Mouse (Mus musculus) hindbrain, embryonic 16.5 days (tissue): ENCODE measurements around the gene Tgm2. TPM values are rescaled to one million over a fixed set of nuclear protein-coding genes. Genes with fewer than 3 reads are reported as not detected.

ENCODE experiments used
- ATAC-seq: fragments of 200-750 bp; cut with Nextera tagmentation; 2 replicates; pipeline ENCODE4 v1.8.0; 2017; ENCODE audit warnings: moderate TSS enrichment, moderate library complexity
- H3K27ac ChIP-seq: fragments of 300-500 bp; sonication (generic); 2 replicates; pipeline ENCODE4 v1.5.1; 2014; ENCODE audit warnings: low read depth, mild to moderate bottlenecking, control low read depth, low read length, moderate library complexity
- H3K27me3 ChIP-seq: fragments of 300-500 bp; sonication (generic); replicated peaks from 2 replicates; pipeline ENCODE4 v1.6.1; 2014; ENCODE audit warnings: low read length; ENCODE audit not compliant: control insufficient read depth, insufficient read depth
- H3K36me3 ChIP-seq: fragments of 300-500 bp; sonication (generic); 2 replicates; pipeline ENCODE4 v1.6.1; 2014; ENCODE audit warnings: mild to moderate bottlenecking, low read length, moderate library complexity, mixed read lengths; ENCODE audit not compliant: control insufficient read depth, insufficient read depth
- H3K4me1 ChIP-seq: fragments of 300-500 bp; sonication (generic); 2 replicates; pipeline ENCODE4 v1.6.1; 2014; ENCODE audit warnings: low read depth, low read length; ENCODE audit not compliant: control insufficient read depth, insufficient read depth
- H3K4me2 ChIP-seq: fragments of 300-500 bp; sonication (generic); 2 replicates; pipeline ENCODE4 v1.6.1; 2014; ENCODE audit warnings: mild to moderate bottlenecking, low read length, control low read depth, moderate library complexity
- H3K4me3 ChIP-seq: fragments of 300-500 bp; sonication (generic); 2 replicates; pipeline ENCODE4 v1.5.1; 2014; ENCODE audit warnings: mild to moderate bottlenecking, low read length, control low read depth, moderate library complexity
- H3K9ac ChIP-seq: fragments of 300-500 bp; sonication (generic); 2 replicates; pipeline ENCODE4 v1.6.1; 2014; ENCODE audit warnings: low read depth, mild to moderate bottlenecking, control low read depth, low read length, moderate library complexity
- H3K9me3 ChIP-seq: fragments of 300-500 bp; sonication (generic); 2 replicates; pipeline ENCODE4 v1.6.1; 2014; ENCODE audit warnings: mild to moderate bottlenecking, low read length, moderate library complexity; ENCODE audit not compliant: control insufficient read depth
- WGBS: fragments of 180-500 bp; shearing (Covaris S2); extraction: QIAGEN DNeasy Blood & Tissue Kit; methylation state at CpG from one replicate; pipeline ENCODE4 v1.1.7; 2014; 5-methylcytosine and 5-hydroxymethylcytosine counted together
- polyA plus RNA-seq: library from polyadenylated mRNA; unstranded; fragments of >200 nt; fragmentation: Nextera tagmentation; extraction: Ambion mirVana; gene quantifications from 2 replicates; pipeline ENCODE4 v1.2.1, GENCODE M21; 2015

The Tgm2 gene
- polyA plus RNA-seq, 1 experiment from 2014 or later = 7.9 TPM

GRCm38 (mm10) chr2:158127872-158128271, 18.4 kb downstream of the Tgm2 start:
- Histone ChIP-seq H3K27me3 (no peaks in the 10 kb centered on the region), H3K4me3 (no peak overlapping the region), H3K27ac (no peak overlapping the region), H3K9me3 (no peaks in the 10 kb centered on the region; the same call in 1 of the 2 replicates), H3K4me2 (no peak overlapping the region), H3K36me3 (no peaks in the 10 kb centered on the region), H3K4me1 (peaks cover 8% of the 10 kb centered on the region), H3K9ac (no peak overlapping the region)
- ATAC-seq = no peak
- 83% methylated on average over 7 of the region's 7 CpGs for WGBS

GRCm38 (mm10) chr2:158127245-158127644, 19.0 kb downstream of the Tgm2 start:
- whole genome bisulfite sequencing = 89% methylated on average over 6 of the region's 6 CpGs
- Histone ChIP-seq H3K9me3 (no peaks in the 10 kb centered on the region; the same call in 1 of the 2 replicates), H3K4me1 (peaks cover 11% of the 10 kb centered on the region), H3K27ac (no peak overlapping the region), H3K4me2 (no peak overlapping the region), H3K9ac (no peak overlapping the region), H3K4me3 (no peak overlapping the region), H3K36me3 (no peaks in the 10 kb centered on the region), H3K27me3 (no peaks in the 10 kb centered on the region)
- no peak for ATAC-seq

- 73% methylated on average over 6 of the region's 6 CpGs for WGBS
- ATAC-seq = no peak
- Histone ChIP-seq H3K4me3 (no peak overlapping the region), H3K4me1 (peaks cover 12% of the 10 kb centered on the region; the same call in 1 of the 2 replicates), H3K27ac (no peak overlapping the region), H3K27me3 (no peaks in the 10 kb centered on the region), H3K36me3 (no peaks in the 10 kb centered on the region), H3K9ac (no peak overlapping the region), H3K4me2 (no peak overlapping the region), H3K9me3 (no peaks in the 10 kb centered on the region; the same call in 1 of the 2 replicates)
Observed at GRCm38 (mm10) chr2:158122814-158123213, 23.4 kb downstream of the Tgm2 start.

- ATAC-seq = no peak
- Histone ChIP-seq H3K27me3 (no peaks in the 10 kb centered on the region), H3K9me3 (no peaks in the 10 kb centered on the region; the same call in 1 of the 2 replicates), H3K4me2 (no peak overlapping the region), H3K4me1 (peaks cover 12% of the 10 kb centered on the region; the same call in 1 of the 2 replicates), H3K36me3 (no peaks in the 10 kb centered on the region), H3K27ac (0 out of 2 replicates have a peak overlapping the region, but pooled peaks have one; percentile 18), H3K4me3 (no peak overlapping the region), H3K9ac (no peak overlapping the region)
- WGBS = 57% methylated on average over 12 of the region's 12 CpGs
Observed at GRCm38 (mm10) chr2:158121645-158122326, 24.4 kb downstream of the Tgm2 start.

DNA sequence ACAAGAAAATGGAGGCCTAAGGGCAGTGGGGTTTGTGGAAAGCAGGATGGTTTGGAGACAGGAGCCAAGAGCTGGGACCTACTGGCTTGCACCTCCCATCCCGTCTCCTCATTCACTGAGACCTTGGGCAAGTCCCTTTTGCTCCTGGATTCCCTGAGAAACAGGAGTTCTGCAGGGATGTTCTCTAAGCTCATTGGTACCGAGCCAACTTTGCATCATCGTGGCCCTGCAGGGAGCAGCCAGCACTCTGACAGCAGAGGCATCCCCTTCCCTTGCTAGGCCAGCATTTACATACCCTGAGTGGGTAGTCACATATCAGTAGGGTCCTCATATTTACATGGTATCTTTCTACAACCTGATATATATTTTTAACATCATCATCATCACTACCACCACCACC, 25.4 kb downstream of the Tgm2 start:
- Histone ChIP-seq H3K9ac (no peak overlapping the region), H3K4me2 (no peak overlapping the region), H3K27ac (no peak overlapping the region), H3K4me1 (peaks cover 12% of the 10 kb centered on the region; the same call in 1 of the 2 replicates), H3K9me3 (no peaks in the 10 kb centered on the region; the same call in 1 of the 2 replicates), H3K27me3 (no peaks in the 10 kb centered on the region), H3K36me3 (no peaks in the 10 kb centered on the region), H3K4me3 (no peak overlapping the region)
- ATAC-seq = no peak
- 76% methylated on average over 3 of the region's 3 CpGs for WGBS

- ATAC-seq = no peak
- 88% methylated on average over 8 of the region's 8 CpGs for WGBS
- Histone ChIP-seq H3K27me3 (no peaks in the 10 kb centered on the region), H3K9me3 (no peaks in the 10 kb centered on the region; the same call in 1 of the 2 replicates), H3K27ac (no peak overlapping the region), H3K9ac (no peak overlapping the region), H3K36me3 (no peaks in the 10 kb centered on the region), H3K4me3 (no peak overlapping the region), H3K4me2 (no peak overlapping the region), H3K4me1 (peaks cover 12% of the 10 kb centered on the region; the same call in 1 of the 2 replicates)
Observed at GRCm38 (mm10) chr2:158120211-158120610, 26.0 kb downstream of the Tgm2 start.

- Histone ChIP-seq H3K27ac (no peak overlapping the region), H3K4me2 (no peak overlapping the region), H3K36me3 (no peaks in the 10 kb centered on the region), H3K4me3 (no peak overlapping the region), H3K9me3 (no peaks in the 10 kb centered on the region), H3K27me3 (no peaks in the 10 kb centered on the region), H3K4me1 (peaks cover 12% of the 10 kb centered on the region; the same call in 1 of the 2 replicates), H3K9ac (no peak overlapping the region)
- WGBS = 93% methylated on average over 4 of the region's 4 CpGs
- ATAC-seq = no peak
Observed at GRCm38 (mm10) chr2:158119145-158119544, 27.1 kb downstream of the Tgm2 start.

- peaks cover 4% of the 10 kb centered on the region; the same call in 1 of the 2 replicates for H3K4me1 ChIP-seq
- H3K9ac ChIP-seq = no peak overlapping the region
- H3K9me3 ChIP-seq = no peaks in the 10 kb centered on the region
- H3K27me3 ChIP-seq = no peaks in the 10 kb centered on the region
- ATAC-seq = no peak
- no peak overlapping the region for H3K4me3 ChIP-seq
- no peak overlapping the region for H3K27ac ChIP-seq
- H3K4me2 ChIP-seq = no peak overlapping the region
- 69% methylated on average over 6 of the region's 6 CpGs for WGBS
- H3K36me3 ChIP-seq = no peaks in the 10 kb centered on the region
Observed at GRCm38 (mm10) chr2:158116653-158117052, 29.6 kb downstream of the Tgm2 start.

DNA sequence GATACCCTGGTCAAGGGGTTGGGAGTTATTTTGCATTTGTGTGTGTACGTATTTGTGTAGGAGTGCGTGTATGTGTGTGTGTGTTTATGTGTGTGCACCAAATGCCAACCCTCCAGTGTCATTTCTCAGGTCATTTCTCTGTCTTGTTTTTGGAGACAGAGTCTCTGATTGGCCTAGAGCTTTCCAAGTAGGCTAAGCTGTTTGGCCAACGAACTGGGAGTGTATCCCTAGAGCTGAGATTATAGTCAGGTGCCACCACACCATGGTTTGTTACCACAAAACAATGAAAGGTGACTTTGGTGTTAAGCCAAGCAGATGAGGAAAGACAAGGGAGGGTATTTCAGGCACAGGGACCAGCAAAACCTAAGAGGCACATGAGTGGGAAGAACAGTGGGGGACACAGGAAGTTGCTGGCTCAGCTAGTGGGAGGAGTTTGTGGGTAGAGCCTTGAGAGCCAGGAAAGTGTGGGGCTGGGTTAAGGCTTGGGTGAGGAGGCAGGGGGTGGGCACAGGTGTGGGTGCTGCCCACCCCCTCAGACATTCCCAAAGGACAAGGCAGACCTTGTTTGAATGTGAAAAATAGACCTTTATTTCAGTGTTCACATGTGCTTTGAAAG, 30.3 kb downstream of the Tgm2 start:
- no peak overlapping the region for H3K27ac ChIP-seq
- no peak overlapping the region for H3K9ac ChIP-seq
- H3K36me3 ChIP-seq = no peaks in the 10 kb centered on the region
- no peaks in the 10 kb centered on the region for H3K4me1 ChIP-seq
- H3K4me3 ChIP-seq = no peak overlapping the region
- no peak for ATAC-seq
- 92% methylated on average over 3 of the region's 3 CpGs for WGBS
- no peak overlapping the region for H3K4me2 ChIP-seq
- no peaks in the 10 kb centered on the region for H3K27me3 ChIP-seq
- no peaks in the 10 kb centered on the region for H3K9me3 ChIP-seq
